Mouse (Mus musculus): ENCODE measurements around the gene Acsl6. TPM values are rescaled to one million over a fixed set of nuclear protein-coding genes. Genes with fewer than 3 reads are reported as not detected.
"Not testable (repeated sequence)": the region's sequence is repeated elsewhere in the genome, so short reads cannot be mapped to it uniquely, and the experiment has no call there.

Acsl6 gene
- total RNA-seq, 2 experiments from 2014 or later, result 89.8 to 95.8 TPM

DNA sequence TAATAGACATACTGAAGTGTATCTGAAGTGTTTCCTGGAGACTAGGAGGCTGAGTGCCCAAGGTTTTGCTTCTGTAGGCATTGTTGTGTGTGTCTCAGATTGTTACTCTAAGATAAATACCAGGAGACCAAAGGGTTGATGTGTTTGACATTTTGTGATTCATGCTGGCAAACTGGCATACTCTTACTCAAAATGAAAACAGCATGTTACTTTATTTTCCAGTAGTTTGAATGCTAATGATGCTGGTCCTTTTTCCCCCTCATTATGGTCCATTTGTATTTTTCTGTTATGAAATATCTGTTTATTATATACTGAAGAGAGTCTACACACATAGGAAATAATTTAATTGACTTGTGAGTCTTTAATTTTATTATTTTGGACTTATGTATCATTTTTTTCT lies 69.0 kb downstream of the Acsl6 start:
- no peak for DNase-seq
- intact Hi-C loops (cut with DNase I), result no loop called here

DNA sequence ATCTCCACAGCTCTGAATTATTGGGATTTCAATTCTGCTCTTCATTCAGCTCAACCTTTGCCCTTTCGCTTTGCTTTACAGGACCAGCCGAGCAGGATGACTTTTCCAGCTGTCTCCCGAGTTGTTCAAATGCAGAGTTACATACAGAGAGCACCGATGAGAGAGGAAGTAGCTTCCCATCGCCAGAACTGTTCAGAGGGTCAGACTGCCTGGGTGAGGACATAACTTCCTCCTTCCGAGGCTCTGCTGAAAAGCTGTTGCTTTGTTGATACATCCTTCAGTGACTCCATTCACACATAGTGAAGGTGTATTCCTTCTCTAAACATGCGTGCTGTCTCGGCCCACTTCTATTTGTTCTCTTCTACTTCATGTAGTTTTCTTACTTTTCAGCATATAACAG lies 86.8 kb downstream of the Acsl6 start:
- intact Hi-C loops (cut with DNase I), result no loop called here
- no peak for DNase-seq

DNA sequence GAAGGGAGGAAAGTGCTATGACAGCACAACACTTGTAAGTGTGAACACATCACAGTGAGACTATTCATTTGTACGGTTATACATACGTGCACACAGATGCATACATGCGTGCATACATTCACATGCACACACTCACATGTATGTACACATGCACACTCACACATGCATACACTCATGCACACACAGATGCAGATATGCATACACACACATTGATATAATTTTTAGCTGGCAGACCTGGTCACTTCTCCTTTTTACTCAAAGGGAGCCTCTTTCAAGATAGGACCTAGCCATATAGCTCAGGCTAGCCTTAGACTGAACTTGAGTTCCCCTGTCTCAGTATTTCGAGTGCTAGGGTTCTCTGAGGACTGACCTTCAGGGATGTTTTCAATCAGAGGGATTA lies 87.7 kb downstream of the Acsl6 start:
- intact Hi-C loops (cut with DNase I), result no loop called here
- no peak for DNase-seq

DNA sequence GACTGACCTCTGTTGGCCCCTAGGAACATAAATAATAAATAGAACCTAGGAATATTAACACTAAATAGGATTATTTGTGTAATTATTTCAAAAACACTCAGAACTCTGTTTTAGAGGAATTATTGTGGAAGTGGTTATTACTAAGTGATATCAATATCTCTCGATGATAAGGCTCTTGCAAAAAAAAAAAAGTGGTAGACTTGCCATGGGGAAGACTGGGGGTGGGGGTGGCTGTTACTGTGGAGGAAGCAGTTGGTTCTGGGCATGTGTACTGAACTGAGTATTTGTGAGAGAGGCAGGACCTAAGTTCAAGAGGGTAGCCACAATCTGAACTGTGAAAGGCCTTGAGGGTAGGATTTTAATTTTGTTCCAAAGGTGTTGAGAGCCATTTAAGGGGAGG lies 93.1 kb downstream of the Acsl6 start:
- no peak for DNase-seq
- intact Hi-C loops (cut with DNase I), result no loop called here

DNA sequence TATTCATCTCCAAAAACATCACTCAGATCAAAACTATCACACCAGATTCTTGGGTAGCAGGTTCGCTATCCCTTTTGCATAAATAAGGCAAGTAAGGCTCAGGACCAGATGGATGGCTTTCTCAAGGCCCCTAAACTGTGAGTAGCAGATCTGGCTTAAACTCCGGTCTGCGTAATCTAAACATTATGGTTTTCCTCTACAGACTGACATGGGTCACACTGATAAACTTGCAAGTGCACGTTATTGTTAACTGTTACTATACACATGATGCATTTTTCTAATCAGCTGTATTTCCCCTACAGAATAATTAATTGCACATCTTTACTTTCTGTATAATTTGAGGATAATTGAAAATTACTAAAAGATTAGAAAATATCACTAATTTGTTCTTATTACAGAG lies 94.5 kb downstream of the Acsl6 start:
- intact Hi-C loops (cut with DNase I), result no loop called here
- DNase-seq, result no peak

DNA sequence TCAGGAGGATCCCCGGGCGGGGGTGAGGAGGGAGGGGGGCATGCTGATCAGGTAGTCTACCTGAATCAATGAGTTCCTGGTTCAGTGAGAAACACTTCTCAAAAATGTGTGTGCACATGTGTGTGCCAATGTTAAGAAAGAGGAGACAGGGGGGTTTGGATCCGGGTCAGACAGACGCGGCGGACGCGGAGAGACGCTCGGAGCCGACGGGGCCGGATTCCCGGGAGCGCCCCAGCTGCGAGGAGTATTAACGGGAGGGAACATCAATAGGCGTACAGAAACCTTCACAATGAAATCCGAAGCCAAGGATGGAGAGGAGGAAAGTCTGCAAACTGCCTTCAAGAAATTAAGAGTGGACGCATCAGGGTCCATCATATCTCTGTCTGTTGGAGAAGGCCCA lies 97.2 kb downstream of the Acsl6 start:
- intact Hi-C loops (cut with DNase I), result not testable (repeated sequence)

DNA sequence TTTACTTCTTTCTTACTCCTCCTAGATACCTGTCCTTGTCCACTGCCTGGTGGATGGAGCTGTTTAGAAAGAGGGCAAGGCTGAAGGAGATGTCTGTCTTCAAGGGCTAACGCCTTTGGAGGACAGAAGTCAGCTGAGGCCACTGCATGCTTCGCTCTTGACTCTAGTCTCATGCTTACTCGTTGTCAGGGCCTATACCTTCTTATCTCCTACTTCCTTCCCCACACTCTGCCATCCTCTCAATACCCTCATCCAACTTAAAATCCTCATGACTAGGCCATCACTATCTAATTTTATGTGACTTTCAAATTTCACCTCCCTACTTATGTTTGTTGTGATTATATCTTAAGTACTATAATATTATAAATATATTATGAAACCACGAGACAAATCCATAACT lies 101.3 kb downstream of the Acsl6 start:
- DNase-seq, result no peak
- intact Hi-C loops (cut with DNase I), result no loop called here

More for the DNA sequence above, 97.2 kb downstream of the Acsl6 start:
- DNase-seq, result not testable (repeated sequence)

DNA sequence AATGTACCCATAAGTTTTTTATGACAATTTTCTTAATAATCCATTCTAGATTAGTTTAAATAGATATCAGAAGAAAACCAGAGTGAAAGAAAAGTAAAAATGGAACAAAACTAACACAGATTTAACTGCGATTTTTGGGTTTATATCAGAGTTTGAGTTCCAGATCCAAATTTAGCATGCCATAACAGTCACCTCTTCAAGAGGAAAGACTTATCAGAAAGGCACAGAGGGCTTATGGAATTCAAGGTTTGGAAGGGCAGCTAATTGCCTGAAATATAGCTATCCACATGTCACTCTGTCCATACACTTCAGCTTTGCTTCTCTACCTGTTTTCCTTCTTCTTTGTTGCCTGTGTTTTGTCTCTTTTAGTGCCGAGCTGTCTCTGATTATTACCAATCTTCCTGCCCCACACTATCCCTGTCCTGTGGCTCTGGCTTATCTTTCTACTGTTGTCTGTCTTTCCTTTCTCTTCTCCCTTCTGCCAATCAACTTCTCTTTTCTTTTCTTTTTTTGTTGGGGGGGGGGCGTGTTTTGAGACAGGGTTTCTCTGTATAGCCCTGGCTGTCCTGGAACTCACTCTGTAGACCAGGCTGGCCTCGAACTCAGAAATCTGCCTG lies 103.4 kb downstream of the Acsl6 start:
- no peak for DNase-seq
- intact Hi-C loops (cut with DNase I), result no loop called here

DNA sequence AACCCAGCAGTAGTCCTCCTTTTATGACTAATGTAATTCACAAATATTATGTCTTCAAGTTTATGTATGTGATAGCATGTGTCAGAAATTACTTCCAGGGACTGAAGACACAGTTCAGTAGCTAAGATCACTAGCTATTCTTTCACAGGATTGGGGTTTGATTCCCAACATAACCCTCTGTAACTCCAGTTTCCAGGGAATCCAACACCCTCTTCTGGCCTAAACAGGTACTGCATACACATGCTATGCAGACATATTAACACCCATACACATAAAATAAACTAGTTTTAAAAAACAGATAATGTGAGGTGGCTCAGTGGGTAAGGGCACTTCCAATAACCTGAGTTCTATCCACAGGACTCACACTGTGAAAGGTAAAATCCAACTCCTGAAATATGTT lies 107.0 kb downstream of the Acsl6 start:
- intact Hi-C loops (cut with DNase I), result no loop called here
- no peak for DNase-seq

DNA sequence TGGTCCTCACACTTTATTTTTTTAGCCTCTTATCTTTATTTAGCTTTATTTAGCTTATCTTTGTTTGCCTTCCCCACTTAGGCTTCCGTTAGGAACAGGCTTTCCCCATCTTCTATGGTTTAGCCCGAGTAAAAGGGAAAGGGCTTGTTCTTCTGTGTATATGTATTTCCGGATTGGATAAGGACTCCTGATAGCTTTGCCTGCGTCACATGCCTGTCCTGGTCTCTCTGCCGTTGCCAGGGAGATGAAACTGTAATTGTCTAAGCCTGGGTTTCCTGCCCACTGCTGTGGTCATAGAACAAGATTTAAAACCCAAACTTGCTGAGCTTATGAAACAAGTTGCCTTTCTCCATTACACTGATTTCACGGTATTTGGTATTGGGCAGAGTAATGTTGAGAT lies 109.4 kb downstream of the Acsl6 start:
- intact Hi-C loops (cut with DNase I), result no loop called here
- DNase-seq, result no peak

Other genes starting within 250 kb of the Acsl6 start
- 10 to 100 TPM; 11.9 to 13.5 TPM for gene Pdlim4, start 234.8 kb upstream of the Acsl6 start, total RNA-seq (2021)
- gene P4ha2, start 203.7 kb upstream of the Acsl6 start, total RNA-seq (2021), result 10 to 100 TPM; 14.4 to 15.7 TPM
- not detected for gene Csf2, start 54.1 kb upstream of the Acsl6 start, total RNA-seq (2021)
- not detected for gene Il3, start 36.5 kb upstream of the Acsl6 start, total RNA-seq (2021)
- gene Meikin, start 66.9 kb downstream of the Acsl6 start, total RNA-seq (2021), result not detected
- gene Fnip1, start 134.4 kb downstream of the Acsl6 start, total RNA-seq (2021), result 10 to 100 TPM; 19.2 to 19.5 TPM
- gene Rapgef6, start 219.0 kb downstream of the Acsl6 start, total RNA-seq (2021), result 10 to 100 TPM; 34.2 to 37.9 TPM

All from left cerebral cortex, postnatal 4 days (tissue).